Mouse (Mus musculus): ENCODE results near the gene Gm6583.

The Gm6583 gene

DNA sequence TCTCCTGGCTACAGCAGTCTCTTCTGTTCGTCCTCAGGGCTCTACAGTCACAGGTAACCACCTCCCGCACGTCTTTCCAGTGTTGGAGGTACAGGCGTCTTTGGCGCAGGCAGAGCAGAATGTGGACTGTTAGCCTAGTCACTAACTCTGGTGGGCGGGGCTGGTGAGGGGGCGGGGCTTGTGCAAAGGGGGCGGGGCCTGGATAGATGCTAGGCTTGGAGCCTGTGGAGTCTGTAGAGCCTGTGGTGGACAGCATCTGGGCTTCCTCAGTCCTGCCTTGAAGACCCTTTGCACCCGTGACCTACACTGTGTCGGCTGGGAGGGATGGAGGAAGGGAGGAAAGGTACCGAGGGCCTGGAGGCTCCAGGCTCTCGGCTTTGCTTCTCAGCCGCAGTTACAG, at the start of gene Gm6583:
Gm6583 (minus strand) TSS at position 124 of the 400 bp plus-strand sequence.
- DNase-seq (ENCODE audit: low spot score in 2 of 2): no peak

DNA sequence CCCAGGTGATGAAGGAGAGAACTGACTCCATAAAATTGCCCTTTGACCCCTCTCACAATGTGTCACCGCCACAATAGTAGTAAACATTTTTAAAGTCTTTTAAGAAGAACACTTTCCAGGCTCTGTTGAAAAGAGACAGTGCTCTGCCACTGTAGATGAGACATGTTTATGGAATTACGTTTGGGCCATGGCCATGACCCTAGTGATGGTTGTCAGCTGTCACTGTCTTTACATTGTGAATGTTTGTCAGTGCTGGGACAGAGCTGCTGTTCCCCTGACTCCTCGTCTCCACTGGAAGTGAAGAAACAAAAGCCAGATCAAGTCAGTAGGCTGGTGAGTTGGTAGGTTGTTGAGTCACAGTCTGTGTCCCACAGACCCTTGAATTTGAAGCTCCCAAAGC, 46.6 kb upstream of the Gm6583 start:
- no peak for DNase-seq (ENCODE audit: low spot score in 2 of 2)

DNA sequence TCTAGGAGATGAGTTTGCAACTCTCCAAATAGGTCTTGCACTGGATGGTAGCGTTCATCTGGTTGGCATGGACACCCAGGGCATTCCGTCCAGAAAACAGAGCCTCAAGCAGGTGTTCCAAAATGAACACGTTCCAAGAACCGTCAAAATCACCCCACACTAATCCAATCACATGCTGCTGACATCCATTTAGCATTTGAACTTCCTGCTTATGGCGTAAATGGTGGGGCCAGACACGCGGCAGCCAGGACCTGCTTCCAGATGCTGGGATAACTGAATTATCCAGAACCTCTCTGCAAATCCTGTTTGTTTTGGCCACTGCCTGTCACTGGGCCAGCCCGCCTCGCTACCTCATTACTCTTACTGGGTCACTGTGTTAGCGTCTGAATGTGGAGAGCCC, 43.5 kb upstream of the Gm6583 start:
- no peak for DNase-seq (ENCODE audit: low spot score in 2 of 2)

DNA sequence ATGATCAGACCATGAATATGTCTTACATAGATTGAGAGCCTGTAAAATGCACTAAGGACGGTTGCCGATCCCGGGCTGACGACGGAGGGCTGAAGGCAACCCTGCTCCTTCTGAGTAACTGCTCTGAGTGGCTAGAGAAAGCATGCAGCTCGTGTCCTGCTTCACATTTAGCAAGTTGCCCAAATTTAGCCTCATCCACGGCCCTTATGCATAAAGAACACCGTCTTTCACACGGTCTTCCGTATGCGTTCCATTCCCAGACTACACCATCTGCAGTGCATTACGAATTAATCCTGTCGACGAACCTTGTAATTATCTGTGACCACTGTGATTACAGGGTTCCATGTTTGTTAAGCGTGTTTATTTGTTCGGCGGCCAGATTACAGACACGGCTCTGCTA, 40.2 kb upstream of the Gm6583 start:
- DNase-seq (ENCODE audit: low spot score in 2 of 2): no peak

DNA sequence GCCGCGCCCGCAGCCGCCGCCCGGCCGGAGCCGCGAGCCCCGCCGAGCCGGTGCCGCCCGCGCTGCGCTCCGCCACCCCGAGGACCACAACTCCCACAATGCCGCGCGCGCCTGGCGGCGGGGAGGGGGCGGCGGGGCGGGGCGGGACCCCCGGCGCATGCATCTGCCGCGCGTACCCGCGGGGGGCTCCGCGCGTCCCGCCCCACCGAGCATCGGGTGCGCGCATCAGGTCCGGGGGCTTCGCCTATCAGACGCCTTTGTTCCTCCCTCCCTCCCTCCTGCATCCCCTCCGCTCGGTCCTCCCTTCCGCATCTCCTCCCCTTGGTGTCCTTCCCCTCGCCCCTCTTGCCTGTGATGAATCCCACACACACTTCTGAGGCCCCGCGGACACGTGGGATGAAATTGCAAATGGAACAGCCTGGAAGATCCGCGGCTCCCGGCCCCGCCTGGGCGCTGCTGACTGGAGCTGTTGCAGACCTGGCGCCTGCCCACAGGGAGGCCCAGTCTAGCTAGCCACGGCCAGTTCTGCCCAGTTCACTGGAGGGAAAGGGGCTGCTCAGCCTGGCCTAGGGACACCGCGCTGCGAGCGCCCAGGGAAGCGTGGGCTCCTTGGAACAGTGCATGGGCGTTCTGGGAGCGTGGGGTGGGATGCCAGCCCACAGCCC, 39.1 kb upstream of the Gm6583 start, which contains the start of gene Asphd2:
Asphd2 (minus strand) TSS at position 88 of the 665 bp plus-strand sequence.
- DNase-seq (ENCODE audit: low spot score in 2 of 2): no peak

DNA sequence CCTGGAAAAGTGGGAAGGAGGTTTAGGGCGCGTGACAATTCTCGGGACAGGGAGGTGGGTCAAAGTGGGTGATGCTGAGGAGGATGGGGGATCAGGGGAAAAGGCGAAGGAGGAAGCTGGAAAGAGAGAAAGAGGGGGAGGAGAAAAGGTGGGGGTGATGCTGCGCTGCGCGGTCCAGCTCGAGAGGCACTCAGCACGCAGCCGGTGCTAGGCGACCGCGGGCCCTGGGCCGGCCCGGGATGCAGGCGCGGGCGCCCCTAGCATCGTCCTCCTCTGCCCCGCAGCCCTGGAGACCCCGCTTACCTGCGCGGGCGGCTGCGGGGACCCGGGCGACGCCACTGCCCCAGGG, 38.6 kb upstream of the Gm6583 start:
- DNase-seq (ENCODE audit: low spot score in 2 of 2): no peak

DNA sequence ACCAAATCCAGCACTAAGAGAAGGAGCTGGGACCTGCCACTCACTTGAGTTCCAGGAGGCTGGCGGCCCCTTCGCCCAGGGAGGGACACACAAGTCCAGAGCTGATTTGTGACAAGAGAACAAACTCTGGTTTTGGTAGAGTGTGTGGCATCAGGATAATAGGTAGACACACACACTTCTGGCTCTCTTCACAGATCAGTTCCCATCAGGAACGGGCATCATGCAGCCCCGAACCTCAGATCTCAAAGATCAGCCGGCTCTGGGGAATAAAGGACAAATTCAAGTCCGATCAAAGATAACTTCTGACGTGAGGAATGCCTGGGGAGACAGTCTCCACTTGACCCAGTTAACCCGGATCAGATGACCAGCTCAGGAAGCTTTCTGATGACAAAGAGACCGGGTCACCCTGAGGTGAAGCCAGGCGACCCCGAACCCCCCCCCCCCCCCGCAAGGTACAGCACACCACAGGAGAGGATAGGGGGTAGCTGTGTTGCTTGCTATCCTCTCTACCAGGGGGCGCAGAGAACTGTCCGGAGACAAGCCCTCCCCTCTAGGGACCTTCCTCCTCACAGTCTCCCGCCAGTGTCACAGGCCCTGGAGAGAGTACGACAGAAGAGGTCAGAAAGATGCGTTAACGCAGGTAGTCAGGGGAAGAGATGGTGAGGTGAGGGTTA, 38.0 kb upstream of the Gm6583 start:
- DNase-seq (ENCODE audit: low spot score in 2 of 2): no peak

DNA sequence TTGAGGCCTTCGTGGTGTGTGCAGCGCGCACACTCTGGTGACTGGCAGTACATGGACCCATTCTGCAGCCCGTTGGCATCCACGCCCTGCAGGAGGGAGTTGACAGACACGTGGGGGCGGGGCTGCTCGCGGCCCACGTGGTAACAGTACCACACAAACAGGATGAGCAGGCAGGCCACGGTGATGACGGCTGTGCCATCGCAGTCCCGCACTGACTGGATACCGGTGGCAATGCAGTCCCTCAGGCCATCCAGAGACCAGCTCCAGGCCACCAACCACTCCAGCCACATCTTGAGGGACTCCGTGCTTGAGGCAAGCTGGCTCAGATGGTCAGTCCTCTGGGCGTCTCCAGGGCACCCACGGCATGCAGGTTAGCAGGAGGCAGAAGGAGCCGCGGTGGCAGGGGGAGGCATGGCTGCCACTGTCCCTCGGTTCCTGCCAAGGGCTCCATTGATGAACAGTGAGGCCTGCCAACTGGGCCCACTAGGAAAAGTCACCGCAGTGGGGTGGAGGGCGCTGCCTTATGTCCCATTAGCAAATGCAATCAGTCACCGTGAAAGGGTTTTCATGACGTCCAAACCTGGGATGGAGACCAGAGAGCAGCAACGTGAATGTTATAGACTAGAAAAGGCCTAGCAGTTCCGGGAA, 36.0 kb upstream of the Gm6583 start:
- no peak for DNase-seq (ENCODE audit: low spot score in 2 of 2)

DNA sequence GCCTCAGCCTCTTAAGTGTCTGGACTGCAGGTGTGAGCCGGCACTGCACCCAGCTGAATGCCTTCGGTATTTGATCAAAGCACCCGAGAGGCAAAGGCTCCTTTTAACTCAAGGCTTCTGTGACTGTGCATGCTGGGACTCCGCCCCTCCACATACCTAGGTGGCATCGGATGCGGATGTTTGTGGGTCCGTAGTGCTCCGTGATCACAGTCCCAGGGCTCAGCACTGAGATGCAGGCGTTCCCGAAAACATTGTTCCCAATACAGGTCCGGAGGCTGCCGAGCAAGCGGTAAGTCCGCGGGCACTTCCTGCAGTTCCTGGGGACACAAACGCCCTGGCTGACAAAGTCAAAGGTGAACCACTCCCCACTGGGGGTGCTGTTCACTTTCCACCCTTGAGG, 35.2 kb upstream of the Gm6583 start:
- no peak for DNase-seq (ENCODE audit: low spot score in 2 of 2)

DNA sequence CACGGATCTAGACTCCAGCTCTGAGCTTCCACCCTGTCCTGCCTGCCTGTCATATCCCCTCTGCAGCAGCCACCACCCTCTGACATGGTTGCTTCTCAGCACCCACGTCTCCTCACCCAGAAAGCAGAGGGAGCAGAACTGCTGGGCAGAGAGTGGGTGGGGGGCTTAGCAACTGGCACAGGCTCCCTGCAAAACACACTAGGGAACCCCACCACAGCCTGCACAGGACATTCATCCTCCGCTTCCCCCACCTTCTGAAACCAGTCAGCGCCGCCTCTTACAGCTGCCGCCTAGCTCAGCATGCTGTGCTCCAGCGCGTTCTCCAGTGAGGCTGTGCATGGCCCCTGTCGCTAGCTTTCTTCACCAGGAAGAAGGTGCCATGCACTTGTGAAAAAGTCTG, 33.5 kb upstream of the Gm6583 start:
- no peak for DNase-seq (ENCODE audit: low spot score in 2 of 2)

DNA sequence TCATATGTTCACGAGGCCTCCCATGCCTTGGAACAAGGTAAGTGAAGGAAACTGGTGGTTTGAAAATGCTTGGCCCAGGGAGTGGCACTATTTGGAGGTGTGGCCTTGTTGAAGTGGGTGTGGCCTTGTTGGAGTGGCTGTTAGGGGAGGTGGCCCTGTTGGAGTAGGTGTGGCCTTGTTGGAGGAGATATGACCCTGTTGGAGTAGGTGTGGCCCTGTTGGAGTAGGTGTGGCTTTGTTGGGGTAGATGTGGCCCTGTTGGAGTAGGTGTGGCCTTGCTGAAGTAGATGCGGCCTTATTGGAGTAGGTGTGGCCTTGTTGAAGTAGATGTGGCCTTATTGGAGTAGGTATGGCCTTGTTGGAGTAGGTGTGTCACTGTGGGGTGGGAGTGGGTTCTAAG, 30.1 kb upstream of the Gm6583 start:
- no peak for DNase-seq (ENCODE audit: low spot score in 2 of 2)

DNA sequence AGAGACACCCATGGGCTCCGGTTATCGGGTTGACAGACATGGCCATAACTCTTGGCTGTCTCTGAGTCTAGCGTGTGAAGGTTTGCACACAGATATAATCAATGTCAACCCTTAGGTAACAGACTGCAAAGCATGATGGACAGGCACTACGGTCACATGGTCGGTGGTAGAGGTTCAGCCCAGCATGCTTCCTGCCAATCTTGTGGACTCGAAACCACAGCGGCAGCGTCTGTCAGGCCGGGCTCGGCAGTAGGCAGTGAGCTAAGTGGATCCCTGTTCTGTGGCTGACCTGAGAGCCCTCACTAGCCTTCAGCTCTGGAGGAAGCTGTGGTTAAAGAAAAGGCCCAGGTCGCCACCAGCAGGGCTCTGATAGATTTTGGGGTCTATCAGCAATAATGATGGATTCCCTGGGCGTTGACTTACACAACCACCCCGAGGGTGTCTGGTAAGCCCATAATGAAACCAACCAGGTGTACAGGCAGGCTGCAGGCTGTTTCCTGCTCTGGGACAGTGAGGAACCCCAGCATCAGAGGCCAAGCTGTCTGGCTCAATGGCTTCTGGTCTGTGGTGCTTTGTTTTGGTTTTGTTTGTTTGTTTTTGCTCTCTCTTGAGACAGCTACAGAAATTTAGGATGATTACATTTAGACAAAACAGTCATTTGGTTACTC, 29.1 kb upstream of the Gm6583 start:
- DNase-seq (ENCODE audit: low spot score in 2 of 2): no peak

DNA sequence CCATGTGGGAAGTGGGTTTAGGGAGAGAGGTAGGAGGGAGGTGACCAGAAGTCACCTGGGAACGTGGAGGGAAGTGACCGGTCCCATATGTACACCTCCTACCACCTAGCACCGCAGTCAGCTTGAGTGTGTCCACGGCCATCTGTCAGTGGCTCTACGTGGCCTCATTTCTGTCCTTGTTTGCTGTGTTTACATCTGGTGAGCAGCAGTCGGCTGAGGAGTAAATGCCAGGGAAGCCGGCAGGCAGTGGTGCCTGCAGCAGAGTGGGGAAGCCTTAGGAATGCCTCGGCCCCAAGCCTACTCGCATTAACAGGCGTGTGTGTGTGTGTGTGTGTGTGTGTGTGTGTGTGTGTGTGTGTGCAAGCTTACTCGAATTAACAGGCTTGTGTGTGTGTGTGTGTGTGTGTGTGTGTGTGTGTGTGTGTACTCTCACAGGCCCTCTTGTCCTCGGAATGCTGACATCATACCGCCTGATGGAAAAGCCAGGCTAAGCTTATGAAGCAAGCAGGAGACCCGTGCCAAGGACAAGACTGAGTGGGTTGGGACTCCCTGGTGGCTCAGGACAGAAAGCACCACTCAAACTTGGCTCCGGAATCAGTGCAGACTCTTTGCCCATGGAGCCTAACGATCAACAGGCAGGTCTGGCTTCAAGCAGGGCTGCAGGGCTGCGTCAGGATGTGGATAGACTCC, 27.0 kb upstream of the Gm6583 start:
- no peak for DNase-seq (ENCODE audit: low spot score in 2 of 2)

DNA sequence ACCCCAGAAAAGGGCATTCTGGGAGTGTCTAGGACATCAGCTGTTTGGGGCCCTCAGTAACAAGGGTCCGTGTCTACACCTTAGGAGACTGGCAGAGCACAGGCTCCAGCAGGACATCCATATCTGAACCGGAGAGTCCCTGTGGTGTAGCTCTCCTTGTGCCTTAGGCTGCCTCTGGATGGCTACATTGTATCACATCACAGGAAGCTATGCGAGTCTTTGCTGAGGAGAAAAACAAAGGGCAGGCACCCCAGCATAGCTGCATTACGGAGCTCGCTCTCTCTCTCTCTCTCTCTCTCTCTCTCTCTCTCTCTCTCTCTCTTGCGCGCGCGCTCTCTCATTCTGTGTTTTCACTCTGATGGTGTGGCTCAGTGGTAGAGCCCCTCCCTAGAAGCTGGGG, 26.2 kb upstream of the Gm6583 start:
- no peak for DNase-seq (ENCODE audit: low spot score in 2 of 2)

DNA sequence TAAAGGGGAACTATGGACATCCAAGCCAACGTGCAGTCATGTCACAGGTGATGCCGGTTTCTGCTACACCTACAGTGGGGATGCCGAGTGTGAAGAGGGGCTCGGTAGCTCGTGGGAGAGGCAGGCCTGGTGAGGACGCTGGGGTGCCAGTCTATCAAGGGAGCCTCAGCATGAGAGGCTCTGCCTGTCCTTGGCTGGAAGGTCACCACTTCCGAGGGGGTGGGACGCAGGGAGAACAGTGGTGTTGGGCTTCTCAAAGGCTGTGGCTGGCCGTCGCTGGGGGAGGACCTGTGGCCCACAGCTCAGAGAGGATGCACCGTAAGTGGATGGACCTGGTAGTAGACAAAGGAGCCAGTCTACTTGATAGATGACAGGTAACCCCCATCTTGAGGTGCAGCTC, 25.3 kb upstream of the Gm6583 start:
- DNase-seq (ENCODE audit: low spot score in 2 of 2): no peak

DNA sequence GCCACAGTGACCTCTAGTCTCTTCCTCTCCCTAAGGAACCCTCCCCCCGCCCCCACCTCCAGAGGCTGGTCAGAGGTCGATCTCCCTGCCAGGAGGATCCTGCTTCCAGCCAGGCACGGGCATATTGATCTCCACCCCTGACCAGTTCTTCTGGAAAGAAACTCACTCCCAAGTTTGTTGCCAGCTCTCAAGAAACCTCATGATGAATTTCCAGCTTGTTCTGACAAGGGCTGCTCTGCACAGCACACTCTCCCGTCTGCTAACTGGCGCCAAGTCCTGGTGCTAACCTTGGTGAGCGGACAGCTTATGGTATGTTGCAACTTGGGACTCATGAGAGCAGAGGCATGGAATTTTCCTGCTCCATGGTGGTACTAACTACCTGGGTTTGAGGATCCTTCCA, 22.9 kb upstream of the Gm6583 start:
- DNase-seq (ENCODE audit: low spot score in 2 of 2): no peak

DNA sequence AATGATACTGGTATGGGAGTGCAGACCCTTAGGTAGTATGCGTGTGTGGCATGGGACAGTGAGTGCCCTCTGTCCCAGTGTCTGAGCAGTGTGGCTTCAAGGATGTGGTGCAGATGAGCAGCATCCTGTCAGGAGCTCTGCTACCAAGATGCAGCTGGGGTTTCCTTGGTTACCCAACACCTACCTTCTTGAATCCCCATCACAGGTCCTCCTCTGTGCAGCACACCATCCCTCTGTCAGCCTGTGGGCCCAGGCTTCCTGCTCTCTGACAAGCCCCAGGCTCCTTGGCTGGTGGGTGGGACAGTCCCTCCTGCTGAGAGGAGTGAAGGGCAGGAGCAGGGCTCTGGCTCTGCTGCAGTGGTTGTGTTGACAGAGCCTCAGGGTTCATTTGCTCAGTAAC, 21.5 kb upstream of the Gm6583 start:
- DNase-seq (ENCODE audit: low spot score in 2 of 2): no peak

DNA sequence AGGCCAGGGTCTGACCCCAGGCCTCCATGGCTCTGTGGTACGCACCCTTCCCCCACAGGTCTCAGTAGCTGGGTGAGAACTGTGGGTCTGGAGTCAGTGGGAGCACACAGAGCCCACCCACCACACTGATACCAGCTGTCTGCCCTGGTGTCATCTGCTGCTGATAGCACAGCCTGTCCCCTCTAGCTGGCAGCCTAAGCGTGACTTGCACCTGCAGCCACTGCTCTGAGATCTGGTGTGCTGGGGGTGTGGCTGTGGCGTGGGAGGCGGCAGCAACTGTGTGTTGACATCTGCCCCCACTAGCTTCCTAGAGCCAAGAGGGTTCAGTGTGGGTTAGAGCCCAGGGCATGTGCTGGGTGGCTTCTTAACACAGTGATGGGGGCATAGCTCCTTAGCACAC, 20.3 kb upstream of the Gm6583 start:
- no peak for DNase-seq (ENCODE audit: low spot score in 2 of 2)

DNA sequence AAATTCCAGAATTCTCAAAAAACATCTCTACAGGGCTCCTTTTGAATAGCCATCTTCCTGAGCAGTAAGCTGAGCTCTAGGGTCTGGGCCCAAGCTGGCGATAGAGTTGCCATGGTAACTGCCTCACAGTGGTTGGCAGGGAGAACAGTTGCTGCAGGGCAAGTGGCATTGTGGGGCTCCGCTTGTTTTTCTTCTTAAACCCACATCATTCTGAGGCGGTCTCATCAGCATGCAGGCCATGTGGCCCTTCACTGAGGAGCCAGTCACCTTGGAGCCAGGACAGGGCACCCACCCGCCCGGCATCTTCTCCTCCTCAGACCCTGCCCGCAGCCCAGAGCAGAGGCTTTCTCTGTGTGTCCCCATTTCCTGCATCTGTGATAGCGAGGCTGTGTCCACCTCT, 16.1 kb upstream of the Gm6583 start:
- no peak for DNase-seq (ENCODE audit: low spot score in 2 of 2)

DNA sequence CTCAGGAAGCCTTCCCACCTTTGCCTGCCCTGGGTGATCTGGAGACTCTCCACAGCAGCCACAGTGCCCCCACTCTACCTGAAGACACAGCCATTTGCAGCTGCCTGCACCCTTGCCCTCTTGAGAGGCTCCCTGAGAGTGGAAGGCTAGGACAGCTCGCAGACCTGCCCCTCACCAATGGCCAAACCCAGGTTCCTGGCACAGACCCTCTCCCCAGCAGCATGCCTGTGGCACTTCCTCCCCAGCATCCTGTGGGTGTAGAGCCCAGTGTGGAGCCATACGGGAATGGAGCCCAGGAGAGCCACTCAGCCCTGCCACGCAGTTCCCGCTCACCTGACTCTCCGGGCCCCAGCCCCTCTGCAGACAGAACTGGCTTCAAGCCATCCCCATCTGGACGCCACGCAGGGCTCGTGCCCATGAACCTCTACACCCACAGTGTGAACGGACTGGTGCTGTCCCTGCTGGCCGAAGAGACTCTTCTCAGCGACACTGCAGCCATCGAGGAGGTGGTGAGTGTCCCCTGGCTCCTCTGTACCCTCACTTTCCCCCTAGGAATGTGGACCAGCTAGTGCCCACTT, 14.5 kb upstream of the Gm6583 start:
- no peak for DNase-seq (ENCODE audit: low spot score in 2 of 2)

DNA sequence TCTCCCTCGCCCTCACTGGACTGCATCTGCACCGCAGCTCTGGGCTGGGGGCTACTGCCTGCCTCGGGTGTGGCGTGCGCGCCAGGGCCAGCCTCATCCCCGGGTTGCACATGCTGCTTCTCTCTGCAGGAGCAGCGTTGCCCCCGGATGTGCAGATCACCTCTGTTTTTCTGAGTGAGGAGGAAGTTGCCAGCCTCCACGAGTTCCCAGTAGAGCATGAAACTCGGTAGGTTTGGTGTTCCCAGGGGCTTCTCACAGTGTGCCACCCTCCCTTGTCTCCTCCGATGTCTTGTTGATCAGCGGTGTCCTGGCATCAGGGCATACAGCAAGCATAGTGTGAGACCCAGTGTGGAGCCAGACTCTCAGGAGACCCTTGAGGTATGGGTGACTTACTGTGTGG, 13.5 kb upstream of the Gm6583 start:
- no peak for DNase-seq (ENCODE audit: low spot score in 2 of 2)

DNA sequence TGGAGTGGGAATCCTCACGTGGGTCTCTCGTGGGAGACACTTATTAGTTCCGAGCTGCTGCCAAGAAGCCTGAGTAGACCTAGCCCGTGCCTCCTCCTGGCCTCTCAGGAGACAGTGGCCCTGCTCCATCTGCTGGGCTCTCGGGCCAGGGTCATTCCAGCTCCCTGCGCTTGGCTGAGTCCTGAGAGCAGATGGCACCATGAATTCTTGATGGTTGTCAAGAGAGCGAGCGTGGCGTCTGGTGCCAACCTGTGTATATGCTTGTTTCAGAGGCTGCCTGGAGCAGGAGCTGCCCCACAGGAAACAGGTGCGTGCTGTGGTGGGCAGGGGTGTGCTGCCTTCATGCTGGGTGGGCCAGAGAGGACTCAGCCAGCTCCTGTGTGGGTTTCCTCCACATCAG, 12.8 kb upstream of the Gm6583 start:
- DNase-seq (ENCODE audit: low spot score in 2 of 2): no peak

Data from spleen, postnatal 14 days (tissue).